Mouse (Mus musculus) intestine, postnatal 0 days (tissue): ENCODE measurements around the gene Spcs3. TPM values are rescaled to one million over a fixed set of nuclear protein-coding genes. Genes with fewer than 3 reads are reported as not detected.

Experiments used
- ATAC-seq: fragments of 200-750 bp; cut with Nextera tagmentation; 2 replicates; pipeline ENCODE4 v1.8.0; 2017; ENCODE audit warnings: mild to moderate bottlenecking, moderate TSS enrichment, moderate library complexity
- H3K27ac ChIP-seq: fragments of 300-500 bp; sonication (generic); 2 replicates; pipeline ENCODE4 v1.5.1; 2014; ENCODE audit warnings: mild to moderate bottlenecking, low read depth, low read length, moderate library complexity
- H3K27me3 ChIP-seq: fragments of 300-500 bp; sonication (generic); replicated peaks from 2 replicates; pipeline ENCODE4 v1.6.1; 2014; ENCODE audit warnings: low read length, mixed read lengths; ENCODE audit not compliant: control insufficient read depth, insufficient read depth
- H3K36me3 ChIP-seq: fragments of 300-500 bp; sonication (generic); 2 replicates; pipeline ENCODE4 v1.6.1; 2014; ENCODE audit warnings: mild to moderate bottlenecking, moderate library complexity; ENCODE audit not compliant: control insufficient read depth, insufficient read depth
- H3K4me1 ChIP-seq: fragments of 300-500 bp; sonication (generic); replicated peaks from 2 replicates; pipeline ENCODE4 v1.6.1; 2014; ENCODE audit warnings: antibody characterized with exemption, low read length, mixed read lengths; ENCODE audit not compliant: control insufficient read depth, insufficient read depth
- H3K4me2 ChIP-seq: fragments of 300-500 bp; sonication (generic); replicated peaks from 2 replicates; pipeline ENCODE4 v1.6.1; 2014; ENCODE audit warnings: low read depth, mild to moderate bottlenecking, moderate library complexity
- H3K4me3 ChIP-seq: fragments of 300-500 bp; sonication (generic); 2 replicates; pipeline ENCODE4 v1.5.1; 2014; ENCODE audit warnings: low read depth, low read length
- H3K9ac ChIP-seq: fragments of 300-500 bp; sonication (generic); 2 replicates; pipeline ENCODE4 v1.6.1; 2014; ENCODE audit warnings: mild to moderate bottlenecking, low read depth, low read length
- H3K9me3 ChIP-seq: fragments of 300-500 bp; sonication (generic); 2 replicates; pipeline ENCODE4 v1.6.1; 2016; ENCODE audit warnings: mixed run types; ENCODE audit not compliant: control insufficient read depth
- CTCF ChIP-seq: sonication (generic); IDR thresholded peaks from 2 replicates; pipeline ENCODE4 v1.5.1; 2016; ENCODE audit warnings: low read depth, mild to moderate bottlenecking, control low read depth, antibody characterized with exemption, moderate library complexity
- WGBS: fragments of 180-500 bp; shearing (Covaris S2); extraction: QIAGEN DNeasy Blood & Tissue Kit; methylation state at CpG from one replicate; pipeline ENCODE4 v1.1.7; 2014; 5-methylcytosine and 5-hydroxymethylcytosine counted together
- polyA plus RNA-seq: library from polyadenylated mRNA; unstranded; fragments of >200 nt; fragmentation: Nextera tagmentation; extraction: Ambion mirVana; gene quantifications from 2 replicates; pipeline ENCODE4 v1.2.1, GENCODE M21; 2015

The Spcs3 gene
- polyA plus RNA-seq, 1 experiment from 2014 or later: 33.6 TPM

GRCm38 (mm10) chr8:54509221-54509721, 20.5 kb downstream of the Spcs3 start:
- peak; percentile 31; the same call in 1 of the 2 replicates for ATAC-seq
- Histone ChIP-seq H3K9ac (no peak overlapping the region), H3K27me3 (no peaks in the 10 kb centered on the region), H3K4me3 (no peak overlapping the region), H3K36me3 (no peaks in the 10 kb centered on the region), H3K4me1 (no peaks in the 10 kb centered on the region), H3K27ac (no peak overlapping the region), H3K4me2 (peak overlapping the region; percentile 57), H3K9me3 (no peaks in the 10 kb centered on the region)
- 5% methylated on average over 10 of the region's 10 CpGs for WGBS
- peak; percentile 28 for TF ChIP-seq CTCF

- WGBS: 3% methylated on average over 10 of the region's 11 CpGs
- Histone ChIP-seq H3K27ac (no peak overlapping the region), H3K36me3 (no peaks in the 10 kb centered on the region), H3K4me1 (no peaks in the 10 kb centered on the region), H3K9me3 (no peaks in the 10 kb centered on the region), H3K4me2 (peak overlapping the region; percentile 57), H3K27me3 (no peaks in the 10 kb centered on the region), H3K9ac (no peak overlapping the region), H3K4me3 (no peak overlapping the region)
- ATAC-seq: peak; percentile 28
- no peak for TF ChIP-seq CTCF
Measured at GRCm38 (mm10) chr8:54508814-54509213, 21.0 kb downstream of the Spcs3 start.

- TF ChIP-seq CTCF: no peak
- no peak overlapping the region for H3K4me3 ChIP-seq
- H3K4me1 ChIP-seq: no peaks in the 10 kb centered on the region
- WGBS: 13% methylated on average over 1 of the region's 1 CpGs
- no peak overlapping the region for H3K4me2 ChIP-seq
- no peaks in the 10 kb centered on the region for H3K36me3 ChIP-seq
- H3K27me3 ChIP-seq: no peaks in the 10 kb centered on the region
- no peak overlapping the region for H3K27ac ChIP-seq
- no peak for ATAC-seq
- no peaks in the 10 kb centered on the region for H3K9me3 ChIP-seq
- H3K9ac ChIP-seq: no peak overlapping the region
Measured at GRCm38 (mm10) chr8:54508096-54508456, 21.7 kb downstream of the Spcs3 start.

- ATAC-seq: peak; percentile 53
- H3K4me2 ChIP-seq: no peak overlapping the region
- H3K4me3 ChIP-seq: no peak overlapping the region
- no peak overlapping the region for H3K9ac ChIP-seq
- H3K4me1 ChIP-seq: no peaks in the 10 kb centered on the region
- WGBS: 30% methylated on average over 6 of the region's 6 CpGs
- no peaks in the 10 kb centered on the region for H3K27me3 ChIP-seq
- no peaks in the 10 kb centered on the region for H3K36me3 ChIP-seq
- no peaks in the 10 kb centered on the region for H3K9me3 ChIP-seq
- peak; percentile 88 for TF ChIP-seq CTCF
- no peak overlapping the region for H3K27ac ChIP-seq
Measured at GRCm38 (mm10) chr8:54507428-54508095, 22.2 kb downstream of the Spcs3 start.

GRCm38 (mm10) chr8:54505060-54505459, 24.7 kb downstream of the Spcs3 start:
- Histone ChIP-seq H3K4me3 (no peak overlapping the region), H3K9ac (no peak overlapping the region), H3K9me3 (no peaks in the 10 kb centered on the region), H3K27me3 (no peaks in the 10 kb centered on the region), H3K27ac (no peak overlapping the region), H3K36me3 (no peaks in the 10 kb centered on the region), H3K4me2 (no peak overlapping the region), H3K4me1 (no peaks in the 10 kb centered on the region)
- TF ChIP-seq CTCF: no peak
- 33% methylated on average over 2 of the region's 2 CpGs for WGBS
- no peak for ATAC-seq

- no peaks in the 10 kb centered on the region for H3K4me1 ChIP-seq
- ATAC-seq: no peak
- no peaks in the 10 kb centered on the region for H3K27me3 ChIP-seq
- H3K36me3 ChIP-seq: no peaks in the 10 kb centered on the region
- no peaks in the 10 kb centered on the region for H3K9me3 ChIP-seq
- no peak overlapping the region for H3K9ac ChIP-seq
- H3K27ac ChIP-seq: no peak overlapping the region
- WGBS: 64% methylated on average over 7 of the region's 7 CpGs
- no peak for TF ChIP-seq CTCF
- H3K4me2 ChIP-seq: no peak overlapping the region
- no peak overlapping the region for H3K4me3 ChIP-seq
Measured at GRCm38 (mm10) chr8:54503104-54503503, 26.7 kb downstream of the Spcs3 start.
